Mouse (Mus musculus) spleen, adult 2 months (tissue): ENCODE data around the gene Fxr1.
"Not testable (repeated sequence)": the region's sequence is repeated elsewhere in the genome, so short reads cannot be mapped to it uniquely, and the experiment has no call there.

Source experiments
- CTCF ChIP-seq: fragments of 200-500 bp; IDR thresholded peaks from 2 replicates; pipeline ENCODE4 v1.5.1; 2011; ENCODE audit warnings: mild to moderate bottlenecking, inconsistent platforms; ENCODE audit not compliant: insufficient read depth, insufficient read length, insufficient replicate concordance; ENCODE audit errors: extremely low read depth
- POLR2A ChIP-seq: fragments of 200-500 bp; IDR thresholded peaks from 2 replicates; pipeline ENCODE4 v1.6.1; 2011; ENCODE audit warnings: low read depth, low read length, inconsistent platforms

DNA sequence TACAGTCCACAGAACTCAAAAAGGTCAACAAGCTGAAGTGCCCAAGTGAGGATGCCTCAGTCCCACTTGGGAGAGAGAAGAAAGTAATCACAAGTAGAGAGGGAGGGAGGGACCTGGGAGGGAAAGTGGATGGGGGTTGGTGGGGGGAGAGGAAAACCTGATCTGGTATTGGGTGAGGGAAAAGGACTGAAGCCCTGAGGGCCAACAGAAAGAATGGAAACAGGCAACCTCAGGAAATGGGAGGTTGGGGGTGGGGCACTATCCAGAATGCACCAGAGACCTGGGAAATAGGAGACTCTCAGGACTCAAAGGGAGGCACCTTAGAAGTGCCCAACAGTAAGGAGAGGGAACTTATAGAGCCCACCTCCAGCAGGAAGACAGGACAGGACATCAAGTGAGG, 18.1 kb upstream of the Fxr1 start:
- TF ChIP-seq CTCF, POLR2A: not testable (repeated sequence)
